Mouse (Mus musculus): ENCODE results near the gene Rpl4. TPM values are rescaled to one million over a fixed set of nuclear protein-coding genes. Genes with fewer than 3 reads are reported as not detected.
"Not testable (repeated sequence)": the region's sequence is repeated elsewhere in the genome, so short reads cannot be mapped to it uniquely, and the experiment has no call there.

The Rpl4 gene
- polyA plus RNA-seq, 1 experiment from 2014 or later, result 648 TPM

DNA sequence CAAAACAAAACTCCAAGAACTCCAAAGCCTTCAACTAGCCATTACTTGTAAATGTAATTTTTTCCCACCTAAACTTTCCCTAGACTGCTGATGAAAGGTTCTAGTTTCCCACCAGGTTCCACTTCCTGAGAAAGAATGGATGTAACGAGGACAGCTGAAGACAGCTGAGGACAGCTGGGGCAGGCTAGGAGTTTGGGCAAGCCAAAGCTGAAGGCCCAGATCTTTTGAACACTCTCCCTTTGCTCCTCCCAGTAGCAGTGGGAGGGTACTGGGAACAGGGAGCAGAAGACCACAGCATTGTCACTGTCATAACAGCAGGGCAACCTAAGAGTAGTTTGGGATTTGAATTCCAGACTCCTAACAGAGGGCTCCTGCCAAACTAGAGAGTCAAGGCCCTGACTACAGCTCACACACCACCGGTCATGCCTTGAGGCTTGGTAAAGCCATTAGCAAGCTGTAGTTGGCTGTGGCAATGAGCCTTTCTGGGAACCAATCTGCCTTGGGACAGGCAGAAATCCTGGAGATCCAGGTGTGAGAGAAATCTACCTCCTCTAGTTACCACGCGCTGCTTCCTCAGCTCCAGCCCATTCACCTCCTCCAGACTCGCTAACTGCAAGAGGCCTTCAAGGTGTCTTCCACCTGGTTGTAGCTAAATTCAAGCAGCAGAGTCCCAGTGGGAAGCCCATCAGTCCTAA, 25.0 kb downstream of the Rpl4 start:
- ATAC-seq (replicated peaks; ENCODE audit: insufficient number of reproducible peaks, insufficient read depth, low FRiP score, low read depth), result no peak
- peaks cover 15% of the 10 kb centered on the region for H3K4me1 ChIP-seq (replicated peaks)
- H3K9me3 ChIP-seq (replicated peaks), result no peaks in the 10 kb centered on the region
- no peak overlapping the region for H3K4me3 ChIP-seq
- peaks cover 12% of the 10 kb centered on the region for H3K36me3 ChIP-seq
- 91% methylated on average over 5 of the region's 5 CpGs for WGBS
- no peak overlapping the region for H3K9ac ChIP-seq
- H3K27me3 ChIP-seq, result no peaks in the 10 kb centered on the region
- H3K4me2 ChIP-seq, result no peak overlapping the region
- H3K27ac ChIP-seq, result no peak overlapping the region

- not testable (repeated sequence) for H3K36me3 ChIP-seq; H3K27ac ChIP-seq; H3K27me3 ChIP-seq; H3K9ac ChIP-seq; H3K4me2 ChIP-seq; H3K9me3 ChIP-seq (replicated peaks); H3K4me3 ChIP-seq; ATAC-seq (replicated peaks; ENCODE audit: insufficient number of reproducible peaks, insufficient read depth, low FRiP score, low read depth)
- 73% methylated on average over 7 of the region's 7 CpGs for WGBS
- H3K4me1 ChIP-seq (replicated peaks), result peaks cover 15% of the 10 kb centered on the region
Observed at GRCm38 (mm10) chr9:64198763-64199418, 25.7 kb downstream of the Rpl4 start.

GRCm38 (mm10) chr9:64199897-64200296, 26.7 kb downstream of the Rpl4 start:
- ATAC-seq (replicated peaks; ENCODE audit: insufficient number of reproducible peaks, insufficient read depth, low FRiP score, low read depth), result no peak
- no peaks in the 10 kb centered on the region for H3K27me3 ChIP-seq
- 81% methylated on average over 2 of the region's 2 CpGs for WGBS
- H3K9ac ChIP-seq, result no peak overlapping the region
- H3K4me2 ChIP-seq, result no peak overlapping the region
- peaks cover 13% of the 10 kb centered on the region; the same call in 1 of the 2 replicates for H3K36me3 ChIP-seq
- no peak overlapping the region for H3K27ac ChIP-seq
- H3K4me1 ChIP-seq (replicated peaks), result peaks cover 14% of the 10 kb centered on the region
- H3K4me3 ChIP-seq, result no peak overlapping the region
- no peaks in the 10 kb centered on the region for H3K9me3 ChIP-seq (replicated peaks)

GRCm38 (mm10) chr9:64202331-64202730, 29.2 kb downstream of the Rpl4 start:
- H3K4me2 ChIP-seq, result no peak overlapping the region
- no peaks in the 10 kb centered on the region for H3K27me3 ChIP-seq
- H3K9me3 ChIP-seq (replicated peaks), result no peaks in the 10 kb centered on the region
- H3K36me3 ChIP-seq, result peaks cover 13% of the 10 kb centered on the region; the same call in 1 of the 2 replicates
- ATAC-seq (replicated peaks; ENCODE audit: insufficient number of reproducible peaks, insufficient read depth, low FRiP score, low read depth), result no peak
- no peak overlapping the region for H3K27ac ChIP-seq
- no peak overlapping the region for H3K4me3 ChIP-seq
- H3K9ac ChIP-seq, result no peak overlapping the region
- 0 out of 2 replicates have a peak, but pooled peaks cover 2% of the 10 kb centered on the region for H3K4me1 ChIP-seq (replicated peaks)

GRCm38 (mm10) chr9:64202866-64203265, 29.7 kb downstream of the Rpl4 start:
- H3K4me2 ChIP-seq, result no peak overlapping the region
- no peak overlapping the region for H3K27ac ChIP-seq
- no peaks in the 10 kb centered on the region for H3K9me3 ChIP-seq (replicated peaks)
- H3K27me3 ChIP-seq, result no peaks in the 10 kb centered on the region
- no peak overlapping the region for H3K9ac ChIP-seq
- H3K36me3 ChIP-seq, result peaks cover 13% of the 10 kb centered on the region; the same call in 1 of the 2 replicates
- ATAC-seq (replicated peaks; ENCODE audit: insufficient number of reproducible peaks, insufficient read depth, low FRiP score, low read depth), result no peak
- H3K4me3 ChIP-seq, result no peak overlapping the region
- 0 out of 2 replicates have a peak, but pooled peaks cover 2% of the 10 kb centered on the region for H3K4me1 ChIP-seq (replicated peaks)

GRCm38 (mm10) chr9:64207509-64208084, 34.4 kb downstream of the Rpl4 start:
- Histone ChIP-seq H3K27me3 (no peaks in the 10 kb centered on the region), H3K9ac (no peak overlapping the region), H3K4me3 (no peak overlapping the region), H3K27ac (peak overlapping the region; percentile 48), H3K4me2 (no peak overlapping the region), H3K36me3 (peaks cover 17% of the 10 kb centered on the region), H3K9me3 (replicated peaks) (no peaks in the 10 kb centered on the region), H3K4me1 (replicated peaks) (0 out of 2 replicates have a peak, but pooled peaks cover 5% of the 10 kb centered on the region)
- WGBS, result 51% methylated on average over 3 of the region's 3 CpGs
- ATAC-seq (replicated peaks; ENCODE audit: insufficient number of reproducible peaks, insufficient read depth, low FRiP score, low read depth), result no peak

- Histone ChIP-seq H3K4me3 (no peak overlapping the region), H3K4me1 (replicated peaks) (peaks cover 8% of the 10 kb centered on the region), H3K27ac (no peak overlapping the region), H3K9me3 (replicated peaks) (no peaks in the 10 kb centered on the region), H3K9ac (no peak overlapping the region), H3K27me3 (no peaks in the 10 kb centered on the region), H3K4me2 (no peak overlapping the region), H3K36me3 (peaks cover 10% of the 10 kb centered on the region)
- no peak for ATAC-seq (replicated peaks; ENCODE audit: insufficient number of reproducible peaks, insufficient read depth, low FRiP score, low read depth)
- WGBS, result 91% methylated on average over 17 of the region's 17 CpGs
Observed at GRCm38 (mm10) chr9:64214452-64214851, 41.3 kb downstream of the Rpl4 start.

DNA sequence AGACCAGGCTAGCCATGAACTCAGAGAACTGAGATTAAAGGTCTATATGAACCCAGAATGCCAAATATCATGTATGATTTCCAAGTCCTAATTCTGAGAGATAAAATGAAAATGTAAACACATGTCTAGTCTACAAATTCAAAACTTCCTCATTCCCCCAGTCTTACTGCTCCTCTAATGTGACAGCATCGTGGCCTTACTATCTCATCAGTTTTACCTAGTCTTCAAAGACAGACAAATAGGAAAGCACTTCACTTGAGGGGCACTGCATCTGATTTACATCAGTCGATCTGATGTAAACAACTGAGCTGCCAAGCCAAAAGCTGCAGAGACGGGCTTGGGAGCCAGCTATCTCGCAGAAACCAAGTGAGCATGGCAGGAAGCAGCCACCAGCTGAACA, 42.9 kb downstream of the Rpl4 start:
- Histone ChIP-seq H3K27me3 (no peaks in the 10 kb centered on the region), H3K9ac (no peak overlapping the region), H3K4me2 (no peak overlapping the region), H3K36me3 (peaks cover 3% of the 10 kb centered on the region), H3K4me1 (replicated peaks) (peaks cover 8% of the 10 kb centered on the region), H3K27ac (no peak overlapping the region), H3K9me3 (replicated peaks) (no peaks in the 10 kb centered on the region), H3K4me3 (no peak overlapping the region)
- 68% methylated on average over 4 of the region's 4 CpGs for WGBS
- ATAC-seq (replicated peaks; ENCODE audit: insufficient number of reproducible peaks, insufficient read depth, low FRiP score, low read depth), result no peak

DNA sequence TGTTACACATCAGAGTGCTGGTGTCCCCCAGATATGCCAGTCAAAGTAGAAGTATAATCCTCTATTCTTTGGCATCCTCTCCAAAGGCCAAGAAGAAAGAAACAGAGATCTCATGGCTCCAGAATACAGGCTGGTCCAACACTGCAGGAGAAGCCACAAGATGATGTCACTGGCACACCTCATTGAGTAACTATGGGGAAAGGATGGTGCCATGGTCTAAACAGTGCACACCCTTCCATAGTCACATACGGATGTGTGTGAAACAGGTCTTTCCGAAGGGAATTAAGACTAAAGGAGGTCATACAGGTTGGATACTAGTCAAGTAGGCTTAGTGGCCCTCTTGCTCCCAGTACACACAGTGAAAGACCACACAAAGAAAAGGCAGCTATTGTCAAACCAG, 43.5 kb downstream of the Rpl4 start:
- WGBS, result 73% methylated on average over 2 of the region's 2 CpGs
- Histone ChIP-seq H3K27ac (no peak overlapping the region), H3K4me3 (no peak overlapping the region), H3K9me3 (replicated peaks) (no peaks in the 10 kb centered on the region), H3K4me1 (replicated peaks) (peaks cover 8% of the 10 kb centered on the region), H3K4me2 (no peak overlapping the region), H3K27me3 (no peaks in the 10 kb centered on the region), H3K36me3 (no peaks in the 10 kb centered on the region; the same call in 1 of the 2 replicates), H3K9ac (no peak overlapping the region)
- ATAC-seq (replicated peaks; ENCODE audit: insufficient number of reproducible peaks, insufficient read depth, low FRiP score, low read depth), result no peak

GRCm38 (mm10) chr9:64217887-64218286, 44.7 kb downstream of the Rpl4 start:
- no peaks in the 10 kb centered on the region for H3K36me3 ChIP-seq
- ATAC-seq (replicated peaks; ENCODE audit: insufficient number of reproducible peaks, insufficient read depth, low FRiP score, low read depth), result no peak

DNA sequence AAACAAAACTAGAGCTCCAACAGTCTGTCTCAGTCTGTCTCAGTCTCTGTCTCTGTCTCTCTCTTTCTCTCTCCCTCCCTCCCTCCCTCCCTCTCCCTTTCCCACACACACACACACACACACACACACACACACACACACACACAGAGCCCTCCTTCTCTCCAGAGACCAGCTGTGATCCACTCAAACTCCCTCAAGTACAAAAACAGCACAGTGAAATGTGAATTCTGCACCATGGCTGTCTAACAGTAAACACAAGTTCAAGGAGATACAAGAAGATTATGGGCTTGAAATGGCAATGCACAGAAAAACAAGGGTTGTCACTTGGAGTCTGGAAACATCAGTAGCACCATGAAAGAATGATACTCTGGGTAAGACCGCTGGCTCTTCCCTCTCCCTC, 46.1 kb downstream of the Rpl4 start:
- Histone ChIP-seq H3K4me1 (replicated peaks) (peaks cover 8% of the 10 kb centered on the region), H3K27me3 (no peaks in the 10 kb centered on the region), H3K4me3 (no peak overlapping the region), H3K27ac (no peak overlapping the region), H3K9me3 (replicated peaks) (no peaks in the 10 kb centered on the region), H3K9ac (no peak overlapping the region), H3K4me2 (no peak overlapping the region), H3K36me3 (no peaks in the 10 kb centered on the region)
- ATAC-seq (replicated peaks; ENCODE audit: insufficient number of reproducible peaks, insufficient read depth, low FRiP score, low read depth), result no peak
- 81% methylated on average over 1 of the region's 1 CpGs for WGBS

More at GRCm38 (mm10) chr9:64217887-64218286, 44.7 kb downstream of the Rpl4 start:
- Histone ChIP-seq H3K27ac (no peak overlapping the region), H3K9ac (no peak overlapping the region), H3K9me3 (replicated peaks) (no peaks in the 10 kb centered on the region), H3K27me3 (no peaks in the 10 kb centered on the region), H3K4me1 (replicated peaks) (peaks cover 8% of the 10 kb centered on the region), H3K4me2 (no peak overlapping the region), H3K4me3 (no peak overlapping the region)

Data from heart, embryonic 15.5 days (tissue).